Mouse (Mus musculus) forelimb bud, embryonic 11.5 days (tissue): ENCODE measurements around the gene Casq1.

Experiments used
- DNase-seq: peaks from one replicate; pipeline ENCODE4 v3.0.0-alpha.2; 2012; ENCODE audit warnings: low read depth, low spot score

Casq1 gene

DNA sequence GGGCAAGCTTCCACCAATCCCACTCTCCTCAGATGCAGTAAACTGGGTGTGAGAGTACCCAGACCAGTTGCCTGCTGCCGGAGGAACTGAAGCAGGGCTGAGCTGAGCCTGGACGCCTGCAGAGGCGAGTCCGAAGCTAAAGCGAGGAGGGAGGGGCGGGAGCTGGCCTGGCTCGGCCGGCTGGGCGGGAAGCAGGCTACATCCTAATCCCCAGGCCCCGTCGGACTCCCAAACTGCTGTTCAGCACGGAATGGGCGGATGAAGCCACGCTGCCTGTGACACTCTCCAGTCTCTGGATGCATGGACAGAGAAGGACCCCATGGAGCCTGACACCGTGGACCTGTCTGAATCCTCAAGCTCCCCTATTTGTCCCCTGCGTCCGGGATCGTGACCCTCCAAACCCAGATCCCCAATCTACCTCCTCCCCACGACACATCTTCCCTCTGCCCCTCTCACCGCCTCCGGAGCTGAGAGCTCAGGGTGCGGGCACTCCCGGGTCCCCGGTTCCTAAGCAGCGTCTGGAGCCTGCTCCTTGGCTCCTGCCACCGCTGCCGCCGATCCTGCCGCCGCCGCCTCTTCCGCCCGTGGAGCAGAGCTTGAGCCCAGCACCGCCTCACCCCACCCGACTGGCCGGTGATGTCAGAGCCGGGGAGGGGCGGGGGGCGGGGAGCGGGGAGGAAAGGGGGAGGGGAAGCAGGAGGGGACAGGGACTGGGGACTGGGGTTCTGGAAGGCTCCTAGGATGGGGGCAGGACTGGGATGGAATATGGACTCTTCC, 13.3 kb downstream of the Casq1 start, which contains the start of gene Pea15a:
TSS of gene Pea15a (minus strand) at position 664 of the 777 bp plus-strand sequence.
- peak; percentile 48 for DNase-seq

DNA sequence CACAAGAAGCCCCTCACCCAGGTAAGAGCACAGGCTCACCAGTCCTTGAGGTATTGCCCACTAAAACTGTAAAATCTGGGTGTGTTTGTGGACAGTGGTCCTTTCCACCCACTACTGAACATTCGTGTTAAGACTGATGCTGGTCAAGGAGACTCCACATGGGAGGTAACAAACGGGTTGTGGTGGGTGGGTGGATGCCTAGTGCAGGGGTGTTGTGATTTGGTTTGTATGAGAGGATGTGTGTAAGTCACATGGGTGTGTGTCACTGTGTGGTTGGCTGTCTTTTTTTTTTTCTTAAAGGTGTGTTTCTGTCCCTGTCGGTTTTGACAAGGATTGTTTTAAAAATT, 14.0 kb downstream of the Casq1 start:
- DNase-seq = no peak

DNA sequence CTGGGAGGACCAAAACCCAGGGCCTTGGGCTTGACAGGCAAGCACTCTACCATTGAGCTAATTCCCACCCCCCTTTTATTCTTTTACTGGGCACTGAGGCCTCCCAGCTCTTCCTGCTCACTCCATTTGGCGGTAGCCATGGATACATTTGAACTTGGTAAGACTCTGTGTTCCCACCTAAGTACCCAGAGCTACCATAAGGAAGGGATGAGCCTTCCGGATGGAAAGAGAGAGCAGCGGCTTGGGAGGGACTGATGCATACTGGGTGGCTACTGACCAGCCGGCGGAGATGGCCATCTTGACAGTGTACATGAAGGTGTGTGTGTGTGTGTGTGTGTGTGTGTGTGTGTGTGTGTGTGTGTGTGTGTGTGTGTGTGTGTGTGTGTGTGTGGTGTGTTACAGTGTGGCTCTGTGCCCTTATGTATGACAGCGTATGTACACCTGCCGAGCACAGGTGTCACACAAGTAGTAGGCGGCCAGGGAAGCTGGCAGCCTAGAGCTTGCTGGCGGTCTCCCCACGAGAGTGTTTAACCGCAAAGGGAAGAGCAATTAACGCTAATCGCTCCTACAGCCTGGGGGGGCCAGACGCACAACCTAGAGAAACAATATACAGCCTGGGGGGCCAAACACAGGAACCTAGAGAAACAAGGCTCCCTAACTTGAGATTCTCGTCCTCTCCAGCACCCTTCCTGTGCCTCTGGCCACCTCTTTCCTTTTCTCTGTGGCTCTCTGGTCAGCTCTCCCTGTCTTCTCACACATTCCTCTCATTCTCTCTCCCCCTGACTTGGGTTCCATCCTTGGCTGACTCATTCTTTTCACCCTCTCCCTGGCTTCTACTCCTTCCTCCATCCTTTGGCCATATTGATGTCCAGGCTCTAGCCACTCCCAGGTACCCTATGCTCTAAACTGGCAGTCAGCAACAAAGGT, 14.6 kb downstream of the Casq1 start:
- DNase-seq = no peak

- DNase-seq = peak; percentile 35
Measured at GRCm38 (mm10) chr1:172204033-172204813, 15.4 kb downstream of the Casq1 start.

- no peak for DNase-seq
Measured at GRCm38 (mm10) chr1:172203566-172203965, 16.1 kb downstream of the Casq1 start.

DNA sequence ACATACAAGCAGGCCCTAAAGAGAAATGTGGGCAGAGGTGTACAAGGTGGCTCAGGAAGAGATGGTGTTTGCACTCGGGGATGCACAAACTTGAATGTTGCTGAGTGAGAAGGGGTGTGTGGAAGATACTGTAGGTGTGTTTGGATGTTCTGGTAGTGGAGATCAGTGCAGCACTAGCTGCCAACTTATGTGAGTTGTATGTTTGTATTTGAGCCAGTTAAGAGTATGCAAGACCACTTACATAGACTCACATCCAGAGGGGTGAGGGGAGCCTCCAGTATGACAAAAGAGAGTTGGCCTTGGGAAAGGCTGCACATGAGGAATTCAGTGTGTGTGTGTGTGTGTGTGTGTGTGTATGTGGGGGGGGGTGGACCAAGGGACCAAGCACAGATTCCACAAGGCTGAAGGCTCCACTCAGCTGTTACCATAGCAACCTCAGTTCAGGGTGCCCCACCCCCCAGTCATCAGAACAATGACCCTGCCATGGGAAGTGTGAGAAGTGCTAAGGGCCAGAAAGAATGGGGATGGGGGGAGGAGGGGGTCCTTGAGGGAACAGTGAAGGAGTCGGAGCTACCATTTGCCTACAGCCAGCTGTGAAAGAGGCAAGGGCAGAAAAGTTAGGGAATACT, 16.7 kb downstream of the Casq1 start:
- DNase-seq = peak; percentile 52

GRCm38 (mm10) chr1:172201967-172202880, 17.4 kb downstream of the Casq1 start:
- no peak for DNase-seq

DNA sequence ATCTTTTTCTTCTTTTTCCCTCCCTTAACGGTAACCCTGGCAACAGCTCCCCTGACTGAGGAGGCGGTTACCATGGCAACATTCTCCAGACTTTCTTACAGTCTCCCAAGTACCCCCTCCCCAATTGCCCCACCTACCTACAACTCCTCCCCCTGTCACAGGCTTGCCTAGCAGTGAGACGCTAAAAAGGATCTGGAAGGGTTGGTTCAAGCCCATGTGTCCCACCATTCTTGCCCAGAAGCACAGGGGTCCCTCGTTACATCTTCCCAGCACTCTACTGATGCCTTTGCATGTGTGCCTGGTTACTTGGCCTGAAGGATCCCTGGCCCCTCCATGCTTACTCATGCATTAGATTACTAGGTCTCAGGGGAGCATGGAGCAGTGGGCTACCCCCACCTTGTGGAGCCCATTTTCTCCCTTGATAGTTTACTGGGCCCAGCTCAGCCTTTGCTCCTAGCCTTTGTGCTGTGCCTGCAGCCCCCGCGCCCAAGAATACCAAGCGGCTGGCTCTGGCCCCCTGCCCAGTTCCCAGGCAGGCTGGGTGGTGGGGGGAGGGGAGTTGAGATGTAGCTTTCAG, 18.7 kb downstream of the Casq1 start:
- DNase-seq = no peak

GRCm38 (mm10) chr1:172200161-172200560, 19.5 kb downstream of the Casq1 start:
- no peak for DNase-seq

- no peak for DNase-seq
Measured at GRCm38 (mm10) chr1:172198996-172199395, 20.7 kb downstream of the Casq1 start.

DNA sequence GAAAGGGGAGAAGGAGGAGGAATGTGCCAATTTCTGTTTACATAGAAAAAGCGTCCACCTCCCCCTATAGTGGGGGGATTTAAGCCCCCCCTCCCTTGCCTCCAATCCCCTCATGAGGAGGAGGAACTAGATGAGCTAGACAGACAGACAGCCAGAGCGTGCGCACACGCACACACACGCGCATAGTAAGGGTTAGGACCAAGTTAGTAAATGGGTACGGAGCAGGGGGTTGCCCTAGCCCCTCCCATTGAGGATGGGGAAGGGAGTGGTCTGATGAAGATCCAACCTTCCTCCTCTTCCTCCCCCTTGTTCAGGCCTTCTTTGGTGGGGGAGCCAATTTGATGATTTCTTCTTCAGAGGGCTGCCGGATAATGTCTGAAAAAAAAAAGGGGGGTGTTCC, 21.4 kb downstream of the Casq1 start:
- no peak for DNase-seq

DNA sequence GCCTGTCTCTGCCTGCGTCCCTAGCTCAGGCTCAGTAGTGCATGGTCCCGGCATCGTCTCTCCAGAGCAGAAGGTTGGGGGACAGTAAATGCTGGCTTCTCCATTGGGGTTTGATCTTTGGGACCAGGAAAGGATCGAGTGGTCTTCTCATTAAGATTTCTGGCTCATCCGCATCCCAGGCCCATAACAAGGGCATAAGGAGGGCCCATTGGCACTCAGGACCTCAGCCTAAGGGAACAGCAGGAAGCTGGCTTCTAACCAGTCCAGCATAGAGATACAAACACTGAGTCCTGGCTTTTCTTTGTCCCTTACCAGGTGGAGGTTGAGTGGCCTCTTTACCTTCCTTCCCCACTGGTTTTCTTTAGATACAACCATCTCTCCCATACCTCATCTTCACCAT, 21.8 kb downstream of the Casq1 start:
- DNase-seq = no peak

DNA sequence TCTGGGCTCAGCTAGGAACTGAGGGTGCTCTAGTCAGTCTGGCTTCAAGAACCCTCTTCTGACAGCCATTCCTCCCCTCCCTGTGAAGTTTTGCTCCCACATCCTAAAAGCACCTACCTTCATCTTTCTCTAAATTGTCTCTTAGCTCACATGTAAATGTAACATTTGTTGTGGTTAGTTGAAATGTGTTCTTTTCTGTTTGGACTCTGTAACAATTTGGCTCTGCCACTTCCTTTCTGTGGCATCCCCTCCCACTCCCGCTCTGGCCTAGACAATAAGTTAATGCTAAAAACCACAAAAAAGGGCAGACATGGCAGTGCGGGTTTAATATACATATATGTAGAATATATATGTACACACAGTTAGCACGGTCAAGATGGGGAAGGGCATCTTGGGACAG, 22.5 kb downstream of the Casq1 start:
- DNase-seq = no peak

DNA sequence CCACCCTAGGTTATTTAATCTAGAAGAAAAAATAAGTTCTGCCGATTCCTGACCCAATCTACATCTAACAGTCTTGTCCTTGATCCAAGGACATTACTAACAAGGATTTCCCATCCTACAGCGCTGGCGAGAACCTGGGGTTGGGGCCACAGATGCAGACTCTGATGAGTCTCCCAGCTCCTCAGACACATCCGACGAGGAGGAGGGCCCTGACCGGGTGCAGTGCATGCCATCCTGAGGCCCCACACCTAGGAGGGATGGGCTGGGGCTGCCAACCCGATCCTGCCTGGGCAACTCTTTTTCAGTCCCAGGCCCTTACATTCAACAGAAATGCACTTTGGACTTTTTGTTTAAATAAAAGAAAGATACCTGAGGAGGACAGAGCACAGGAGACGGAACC, 25.2 kb downstream of the Casq1 start:
- DNase-seq = no peak

DNA sequence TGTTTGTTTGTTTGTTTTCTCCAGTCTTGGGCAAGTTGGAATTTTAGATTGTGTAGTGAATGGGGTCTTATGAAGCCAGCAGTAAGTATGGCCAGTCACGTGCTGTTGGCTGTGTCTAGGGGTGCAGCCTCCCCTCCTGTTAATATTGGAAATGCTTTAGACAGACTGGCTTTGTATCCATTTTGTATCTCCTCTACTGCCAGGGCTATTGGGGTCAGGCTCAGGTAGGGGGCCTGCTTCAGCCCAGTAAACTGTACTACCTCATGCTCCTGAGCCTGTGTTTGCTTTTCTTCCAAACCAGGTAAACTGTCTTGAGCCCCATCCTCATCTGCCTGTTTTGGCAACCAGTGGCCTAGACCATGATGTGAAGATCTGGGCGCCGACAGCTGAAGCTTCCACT, 27.5 kb downstream of the Casq1 start:
- DNase-seq = no peak

- DNase-seq = no peak
Measured at GRCm38 (mm10) chr1:172191578-172191977, 28.1 kb downstream of the Casq1 start.

- DNase-seq = no peak
Measured at GRCm38 (mm10) chr1:172188891-172189290, 30.8 kb downstream of the Casq1 start.

- DNase-seq = no peak
Measured at GRCm38 (mm10) chr1:172186401-172187289, 33.0 kb downstream of the Casq1 start.

DNA sequence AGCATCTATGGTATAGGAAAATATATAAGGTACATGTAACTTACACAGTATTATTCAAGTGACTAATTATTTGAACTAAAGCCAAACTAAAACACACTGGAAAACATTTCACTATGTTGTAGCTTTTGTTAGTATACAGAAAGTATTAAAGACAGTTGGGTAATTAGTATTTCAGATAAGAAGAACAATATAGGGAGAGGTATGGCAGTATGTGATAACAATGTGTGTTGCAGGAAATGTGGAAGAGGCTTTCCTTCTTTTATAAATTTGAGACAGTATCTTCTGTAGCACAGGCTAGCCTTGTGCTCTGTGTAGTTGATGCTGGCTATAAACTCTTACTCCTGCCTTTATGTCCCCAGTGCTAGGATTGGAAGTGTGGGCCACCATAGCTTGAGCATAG, 35.8 kb downstream of the Casq1 start:
- no peak for DNase-seq
